ENCODE assay signal across 30 mouse cellular contexts in the genomic region with DNA sequence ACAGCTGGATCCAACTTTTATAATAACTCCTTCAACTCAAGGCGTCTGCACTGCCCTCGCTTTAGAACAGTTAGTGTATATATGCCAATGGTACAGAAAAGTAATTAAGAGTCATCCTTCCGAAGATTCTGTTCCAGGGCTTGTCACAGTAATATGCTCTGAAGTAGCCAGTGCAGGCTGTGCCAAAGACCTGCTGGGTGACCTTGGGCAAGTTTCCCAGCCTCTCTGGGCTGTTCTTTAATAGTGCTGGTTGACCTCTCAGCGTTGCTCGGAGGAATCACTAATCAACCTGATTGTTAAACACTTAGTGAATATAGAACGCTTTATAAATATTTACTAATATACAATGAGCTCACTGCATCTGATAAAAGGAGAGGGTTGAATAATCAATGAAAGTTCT.
DNase-seq lines count a peak whose midpoint lies in the region; ATAC-seq and TF ChIP-seq lines count a peak whose summit lies in the region.
"Had no signal": no experiment of that assay in that cellular context is flagged by ENCODE, and none has a peak within 500 bp of the region (broad histone marks: within the 10 kb centered on the region; RNA-seq: fewer than 3 reads in every experiment).

No protein-coding gene starts in this region.

- H3K4me2 ChIP-seq in midbrain, postnatal 0 days (ENCODE audit: low read depth, low read length, poor library complexity, severe bottlenecking) = no peak overlapping the region
- no peak overlapping the region for H3K4me2 ChIP-seq in midbrain, embryonic 16.5 days (ENCODE audit: low read length)
- H3K4me2 ChIP-seq: embryonic facial prominence, embryonic 12.5 days; heart, embryonic 12.5 days; hindbrain, embryonic 14.5 days; limb, embryonic 13.5 days; liver, embryonic 11.5 days; lung, embryonic 15.5 days; midbrain, embryonic 11.5 days; neural tube, embryonic 13.5 days had no signal

- peak; percentile 81 to 88 for DNase-seq in cerebellum, postnatal 10 days
- no peak for DNase-seq in cerebellum, adult 8-10 months
- DNase-seq in midbrain, postnatal 0 days (ENCODE audit: low spot score) = peak; percentile 27
- peak; percentile 51 for DNase-seq in adrenal gland, postnatal 10 days
- DNase-seq in testis, postnatal 14 days (ENCODE audit: low spot score) = peak; percentile 5
- no peak for DNase-seq in layer of hippocampus, postnatal 25 days (ENCODE audit: extremely low spot score in 1 of 2, low spot score in 1 of 2)
- DNase-seq: embryo, embryonic 11 days; gastrocnemius, adult 2 months; gastrocnemius, postnatal 36 days; heart, adult 2 months; heart, postnatal 4 days; kidney, adult 9 months; kidney, postnatal 10 days; lung, postnatal 36 days; right cerebral cortex, adult 18-20 months; spleen, adult 18-20 months; thymus, adult 2 months; thymus, postnatal 36 days had no signal

- no peak overlapping the region for H3K27ac ChIP-seq in midbrain, postnatal 0 days (ENCODE audit: low read depth, low read length)
- H3K27ac ChIP-seq in midbrain, embryonic 16.5 days (ENCODE audit: low read length) = no peak overlapping the region
- H3K27ac ChIP-seq: embryonic facial prominence, embryonic 12.5 days; gastrocnemius, adult 2 months; heart, adult 2 months; hindbrain, embryonic 14.5 days; limb, embryonic 13.5 days; lung, embryonic 15.5 days; neural tube, embryonic 13.5 days had no signal

- no peaks in the 10 kb centered on the region for H3K4me1 ChIP-seq in midbrain, postnatal 0 days (ENCODE audit: insufficient read depth, low read length)
- no peaks in the 10 kb centered on the region for H3K4me1 ChIP-seq in midbrain, embryonic 16.5 days (ENCODE audit: control insufficient read depth, insufficient read depth, low read length)
- H3K4me1 ChIP-seq: embryonic facial prominence, embryonic 12.5 days; heart, embryonic 12.5 days; limb, embryonic 13.5 days; lung, embryonic 15.5 days; neural tube, embryonic 13.5 days had no signal

- TF ChIP-seq CTCF in midbrain, postnatal 0 days (IDR thresholded peaks at IDR 0.05) = no peak

- no peaks in the 10 kb centered on the region for H3K9me3 ChIP-seq in midbrain, postnatal 0 days (ENCODE audit: low read length)
- no peaks in the 10 kb centered on the region for H3K9me3 ChIP-seq in midbrain, embryonic 16.5 days (replicated peaks; ENCODE audit: control insufficient read depth, low read length, poor library complexity, severe bottlenecking)
- H3K9me3 ChIP-seq: embryonic facial prominence, embryonic 12.5 days; heart, embryonic 12.5 days; limb, embryonic 13.5 days; lung, embryonic 15.5 days; neural tube, embryonic 13.5 days had no signal

- 86% methylated on average over 6 of the region's 6 CpGs for WGBS in midbrain, postnatal 0 days
- WGBS in midbrain, embryonic 16.5 days = 87% methylated on average over 6 of the region's 6 CpGs

- H3K4me3 ChIP-seq in midbrain, postnatal 0 days (ENCODE audit: low read depth, low read length) = no peak overlapping the region
- H3K4me3 ChIP-seq in midbrain, embryonic 16.5 days (ENCODE audit: low read depth, low read length) = no peak overlapping the region
- H3K4me3 ChIP-seq: embryonic facial prominence, embryonic 12.5 days; gastrocnemius, adult 2 months; heart, adult 2 months; heart, embryonic 12.5 days; limb, embryonic 13.5 days; lung, embryonic 15.5 days; neural tube, embryonic 13.5 days had no signal

- H3K9ac ChIP-seq in midbrain, postnatal 0 days (replicated peaks; ENCODE audit: low read length, poor library complexity, severe bottlenecking) = no peak overlapping the region
- H3K9ac ChIP-seq in midbrain, embryonic 16.5 days (ENCODE audit: low read depth, low read length) = no peak overlapping the region
- H3K9ac ChIP-seq: embryonic facial prominence, embryonic 12.5 days; heart, embryonic 12.5 days; hindbrain, embryonic 14.5 days; limb, embryonic 13.5 days; lung, embryonic 15.5 days; neural tube, embryonic 13.5 days had no signal

- no peaks in the 10 kb centered on the region for H3K36me3 ChIP-seq in midbrain, postnatal 0 days (ENCODE audit: insufficient read depth, low read length)
- no peaks in the 10 kb centered on the region for H3K36me3 ChIP-seq in midbrain, embryonic 16.5 days (ENCODE audit: control insufficient read depth, insufficient read depth, low read length)
- H3K36me3 ChIP-seq: embryonic facial prominence, embryonic 12.5 days; G1E; heart, embryonic 12.5 days; limb, embryonic 13.5 days; lung, embryonic 15.5 days; neural tube, embryonic 13.5 days had no signal

- no peaks in the 10 kb centered on the region for H3K27me3 ChIP-seq in midbrain, postnatal 0 days (ENCODE audit: insufficient read depth, low read length)
- H3K27me3 ChIP-seq in midbrain, embryonic 16.5 days (ENCODE audit: control insufficient read depth, insufficient read depth, low read depth, low read length) = no peaks in the 10 kb centered on the region
- H3K27me3 ChIP-seq: embryonic facial prominence, embryonic 12.5 days; heart, embryonic 12.5 days; limb, embryonic 13.5 days; lung, embryonic 15.5 days; neural tube, embryonic 13.5 days had no signal

- no peak for ATAC-seq in midbrain, postnatal 0 days (ENCODE audit: low FRiP score)
- ATAC-seq in midbrain, embryonic 16.5 days = no peak
- ATAC-seq: forebrain, embryonic 16.5 days; intestine, postnatal 0 days had no signal

Comparison
In these comparisons a context has a peak if more than half of its experiments do, and no peak if none do; other contexts are left out.
1. DNase-seq: peak in cerebellum, postnatal 10 days (2 of 2), midbrain, postnatal 0 days (single experiment), adrenal gland, postnatal 10 days (single experiment) and testis, postnatal 14 days (single experiment); none in cerebellum, adult 8-10 months (single experiment) and layer of hippocampus, postnatal 25 days (0 of 2).